Mouse (Mus musculus): ENCODE measurements around the gene Slc7a15. TPM values are rescaled to one million over a fixed set of nuclear protein-coding genes. Genes with fewer than 3 reads are reported as not detected.

Slc7a15 gene
- polyA plus RNA-seq, 1 experiment from 2014 or later = not detected

GRCm38 (mm10) chr12:8499001-8499870 is 99.6 kb downstream of the Slc7a15 start:
- no peaks in the 10 kb centered on the region for H3K9me3 ChIP-seq
- peak overlapping the region; percentile 99 for H3K27ac ChIP-seq
- under 1% methylated on average over 99 of the region's 99 CpGs for WGBS
- H3K36me3 ChIP-seq (replicated peaks) = no peaks in the 10 kb centered on the region
- H3K27me3 ChIP-seq (ENCODE audit: poor library complexity, severe bottlenecking) = no peaks in the 10 kb centered on the region
- peak; percentile 67 for DNase-seq (ENCODE audit: extremely low spot score, low spot score)
- H3K4me1 ChIP-seq = peaks cover 48% of the 10 kb centered on the region
- H3K4me3 ChIP-seq = peak overlapping the region; percentile 92

DNA sequence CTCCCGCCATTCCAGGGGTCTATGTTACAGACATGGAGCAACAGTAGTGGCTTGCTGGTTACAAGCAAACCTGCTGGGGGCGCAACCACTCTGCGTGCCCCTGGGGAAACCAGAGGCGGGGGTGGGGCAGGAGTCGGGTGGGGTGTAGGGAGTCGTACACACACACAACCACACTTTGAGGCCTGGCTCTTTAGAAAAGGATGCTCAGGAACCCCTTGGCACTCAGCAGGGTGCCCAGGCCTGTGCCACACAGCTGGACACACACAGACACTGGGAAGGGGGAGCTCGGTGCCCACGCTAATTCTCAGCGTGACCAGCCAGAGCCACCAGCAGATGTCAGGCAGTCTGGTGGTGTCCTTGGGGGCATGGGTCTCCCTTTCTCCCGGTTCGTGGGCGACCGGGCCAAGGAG is 100.3 kb downstream of the Slc7a15 start:
- peak overlapping the region; percentile 99 for H3K27ac ChIP-seq
- H3K4me3 ChIP-seq = peak overlapping the region; percentile 92
- DNase-seq (ENCODE audit: extremely low spot score, low spot score) = peak; percentile 52
- peaks cover 48% of the 10 kb centered on the region for H3K4me1 ChIP-seq
- no peaks in the 10 kb centered on the region for H3K27me3 ChIP-seq (ENCODE audit: poor library complexity, severe bottlenecking)
- WGBS = 4% methylated on average over 12 of the region's 13 CpGs
- no peaks in the 10 kb centered on the region for H3K9me3 ChIP-seq
- no peaks in the 10 kb centered on the region for H3K36me3 ChIP-seq (replicated peaks)

DNA sequence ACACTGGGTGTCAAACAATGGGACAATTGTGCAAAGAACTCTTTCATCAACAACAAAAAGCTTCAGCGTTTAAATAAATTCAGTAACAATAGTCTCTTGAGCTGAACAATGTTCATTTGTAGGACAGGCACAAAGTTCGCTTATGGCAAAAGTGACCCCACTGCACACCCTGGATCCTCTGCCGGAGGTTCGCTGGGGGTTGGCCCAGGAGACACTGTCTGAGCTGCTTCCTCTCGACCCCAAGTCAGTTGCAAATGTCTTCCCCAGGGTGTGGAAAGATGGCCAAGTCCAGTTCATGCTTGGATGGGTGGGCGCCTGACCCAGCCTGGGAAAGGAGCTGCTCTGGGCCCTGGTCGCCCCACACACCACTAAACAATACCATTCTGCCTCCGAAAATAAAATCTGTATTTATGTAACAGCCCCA is 100.7 kb downstream of the Slc7a15 start:
- no peaks in the 10 kb centered on the region for H3K27me3 ChIP-seq (ENCODE audit: poor library complexity, severe bottlenecking)
- DNase-seq (ENCODE audit: extremely low spot score, low spot score) = peak; percentile 41
- H3K36me3 ChIP-seq (replicated peaks) = no peaks in the 10 kb centered on the region
- H3K4me3 ChIP-seq = peak overlapping the region; percentile 92
- H3K9me3 ChIP-seq = no peaks in the 10 kb centered on the region
- WGBS = 26% methylated on average over 8 of the region's 8 CpGs
- H3K27ac ChIP-seq = peak overlapping the region; percentile 99
- H3K4me1 ChIP-seq = peaks cover 48% of the 10 kb centered on the region

- H3K4me1 ChIP-seq = peaks cover 48% of the 10 kb centered on the region
- DNase-seq (ENCODE audit: extremely low spot score, low spot score) = no peak
- H3K9me3 ChIP-seq = no peaks in the 10 kb centered on the region
- WGBS = 41% methylated on average over 2 of the region's 2 CpGs
- H3K27me3 ChIP-seq (ENCODE audit: poor library complexity, severe bottlenecking) = no peaks in the 10 kb centered on the region
- H3K4me3 ChIP-seq = peak overlapping the region; percentile 92
- H3K27ac ChIP-seq = no peak overlapping the region
- no peaks in the 10 kb centered on the region for H3K36me3 ChIP-seq (replicated peaks)
These were observed 101.6 kb downstream of the Slc7a15 start for GRCm38 (mm10) chr12:8497314-8497706.

- H3K27me3 ChIP-seq (ENCODE audit: poor library complexity, severe bottlenecking) = no peaks in the 10 kb centered on the region
- WGBS = 38% methylated on average over 2 of the region's 2 CpGs
- peak overlapping the region; percentile 70 for H3K27ac ChIP-seq
- H3K9me3 ChIP-seq = no peaks in the 10 kb centered on the region
- H3K4me1 ChIP-seq = peaks cover 48% of the 10 kb centered on the region
- no peak for DNase-seq (ENCODE audit: extremely low spot score, low spot score)
- H3K4me3 ChIP-seq = peak overlapping the region; percentile 92
- no peaks in the 10 kb centered on the region for H3K36me3 ChIP-seq (replicated peaks)
These were observed 102.1 kb downstream of the Slc7a15 start for GRCm38 (mm10) chr12:8496679-8497313.

- WGBS = 34% methylated on average over 15 of the region's 15 CpGs
- Histone ChIP-seq H3K36me3 (replicated peaks) (no peaks in the 10 kb centered on the region), H3K4me1 (peaks cover 45% of the 10 kb centered on the region), H3K4me3 (peak overlapping the region; percentile 92), H3K27ac (peak overlapping the region; percentile 70), H3K27me3 (ENCODE audit: poor library complexity, severe bottlenecking) (no peaks in the 10 kb centered on the region), H3K9me3 (no peaks in the 10 kb centered on the region)
- DNase-seq (ENCODE audit: extremely low spot score, low spot score) = no peak
These were observed 102.8 kb downstream of the Slc7a15 start for GRCm38 (mm10) chr12:8495881-8496678.

DNA sequence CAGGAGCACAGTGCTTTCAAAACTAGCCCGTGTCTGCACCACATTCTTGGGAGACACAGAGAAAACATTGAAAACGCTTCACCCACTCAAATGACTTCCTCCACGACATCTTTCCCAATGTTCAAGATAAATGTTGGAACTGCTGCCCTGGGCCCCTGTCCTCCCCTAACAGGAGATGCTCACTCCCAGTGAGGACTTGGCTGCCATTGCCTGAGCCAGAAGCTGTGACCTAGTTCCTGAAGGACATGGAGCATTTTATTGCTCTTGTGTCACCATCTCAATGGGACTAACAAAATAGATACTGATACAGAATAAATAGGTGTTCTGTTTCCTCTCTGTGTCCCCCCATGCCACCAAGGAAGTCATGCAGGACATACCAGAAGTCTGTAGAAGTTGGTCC is 104.2 kb downstream of the Slc7a15 start:
- H3K27me3 ChIP-seq (ENCODE audit: poor library complexity, severe bottlenecking) = no peaks in the 10 kb centered on the region
- H3K9me3 ChIP-seq = no peaks in the 10 kb centered on the region
- H3K27ac ChIP-seq = no peak overlapping the region
- no peaks in the 10 kb centered on the region for H3K36me3 ChIP-seq (replicated peaks)
- DNase-seq (ENCODE audit: extremely low spot score, low spot score) = no peak
- peaks cover 35% of the 10 kb centered on the region for H3K4me1 ChIP-seq
- no peak overlapping the region for H3K4me3 ChIP-seq
- 91% methylated on average over 3 of the region's 3 CpGs for WGBS

DNA sequence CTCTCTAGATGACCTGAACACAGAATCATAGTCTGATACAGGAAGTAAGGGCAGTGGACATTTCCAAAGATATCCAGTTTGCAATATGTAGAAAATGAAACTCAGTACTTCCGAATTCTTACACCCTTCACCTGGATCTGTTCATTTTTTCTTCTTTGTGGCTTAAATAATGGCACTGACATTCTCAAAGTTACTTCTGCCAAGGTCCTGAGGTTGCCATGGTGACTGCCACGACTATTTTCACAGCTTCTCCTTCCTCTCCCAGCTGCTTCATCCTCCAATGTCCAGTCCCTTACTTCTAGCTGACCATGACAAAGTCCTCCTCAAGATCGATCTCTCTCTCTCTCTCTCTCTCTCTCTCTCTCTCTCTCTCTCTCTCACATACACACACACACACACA is 105.5 kb downstream of the Slc7a15 start:
- WGBS = 62% methylated on average over 3 of the region's 3 CpGs
- Histone ChIP-seq H3K9me3 (no peaks in the 10 kb centered on the region), H3K27ac (no peak overlapping the region), H3K4me3 (no peak overlapping the region), H3K36me3 (replicated peaks) (no peaks in the 10 kb centered on the region), H3K4me1 (peaks cover 28% of the 10 kb centered on the region), H3K27me3 (ENCODE audit: poor library complexity, severe bottlenecking) (no peaks in the 10 kb centered on the region)
- no peak for DNase-seq (ENCODE audit: extremely low spot score, low spot score)

GRCm38 (mm10) chr12:8489098-8489497 is 109.8 kb downstream of the Slc7a15 start:
- DNase-seq (ENCODE audit: extremely low spot score, low spot score) = no peak
- Histone ChIP-seq H3K4me1 (peaks cover 6% of the 10 kb centered on the region), H3K36me3 (replicated peaks) (no peaks in the 10 kb centered on the region), H3K27me3 (ENCODE audit: poor library complexity, severe bottlenecking) (no peaks in the 10 kb centered on the region), H3K27ac (no peak overlapping the region), H3K9me3 (no peaks in the 10 kb centered on the region), H3K4me3 (no peak overlapping the region)
- 86% methylated on average over 4 of the region's 4 CpGs for WGBS

GRCm38 (mm10) chr12:8488652-8488980 is 110.2 kb downstream of the Slc7a15 start:
- H3K27ac ChIP-seq = no peak overlapping the region
- H3K4me3 ChIP-seq = no peak overlapping the region
- H3K36me3 ChIP-seq (replicated peaks) = no peaks in the 10 kb centered on the region
- WGBS = 94% methylated on average over 4 of the region's 4 CpGs
- H3K4me1 ChIP-seq = peaks cover 6% of the 10 kb centered on the region
- no peaks in the 10 kb centered on the region for H3K27me3 ChIP-seq (ENCODE audit: poor library complexity, severe bottlenecking)
- H3K9me3 ChIP-seq = no peaks in the 10 kb centered on the region
- DNase-seq (ENCODE audit: extremely low spot score, low spot score) = no peak

GRCm38 (mm10) chr12:8487959-8488651 is 110.8 kb downstream of the Slc7a15 start:
- no peaks in the 10 kb centered on the region for H3K27me3 ChIP-seq (ENCODE audit: poor library complexity, severe bottlenecking)
- 72% methylated on average over 5 of the region's 5 CpGs for WGBS
- peaks cover 6% of the 10 kb centered on the region for H3K4me1 ChIP-seq
- H3K27ac ChIP-seq = no peak overlapping the region
- DNase-seq (ENCODE audit: extremely low spot score, low spot score) = no peak
- H3K36me3 ChIP-seq (replicated peaks) = no peaks in the 10 kb centered on the region
- H3K9me3 ChIP-seq = no peaks in the 10 kb centered on the region
- no peak overlapping the region for H3K4me3 ChIP-seq

GRCm38 (mm10) chr12:8487281-8487680 is 111.6 kb downstream of the Slc7a15 start:
- DNase-seq (ENCODE audit: extremely low spot score, low spot score) = no peak
- 80% methylated on average over 1 of the region's 1 CpGs for WGBS
- H3K27ac ChIP-seq = no peak overlapping the region

More at GRCm38 (mm10) chr12:8487281-8487680, 111.6 kb downstream of the Slc7a15 start:
- Histone ChIP-seq H3K4me1 (peaks cover 6% of the 10 kb centered on the region), H3K27me3 (ENCODE audit: poor library complexity, severe bottlenecking) (no peaks in the 10 kb centered on the region), H3K4me3 (no peak overlapping the region), H3K36me3 (replicated peaks) (no peaks in the 10 kb centered on the region), H3K9me3 (no peaks in the 10 kb centered on the region)

Data from forebrain, embryonic 10.5 days (tissue).